Mouse (Mus musculus): ENCODE results near the gene Plch1.

DNA sequence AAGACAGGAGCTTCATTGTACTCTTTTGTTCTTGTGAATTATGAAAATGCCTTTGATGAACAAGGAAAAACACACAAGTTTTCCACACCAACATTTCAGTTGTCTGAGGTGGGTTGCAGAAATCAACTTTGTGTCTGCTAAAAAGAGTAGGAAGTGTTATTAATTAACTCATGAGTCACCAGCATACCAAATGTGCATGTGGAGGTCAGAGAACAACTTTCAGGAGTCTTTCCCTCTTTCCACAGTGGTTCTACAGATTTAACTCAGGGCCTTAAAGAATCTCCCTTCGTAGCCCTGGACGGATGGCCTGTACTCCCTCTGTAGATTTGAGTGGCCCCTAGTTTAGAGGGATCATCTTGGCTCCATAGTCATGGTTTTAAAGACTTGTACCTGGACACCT lies 4.9 kb upstream of the Plch1 start:
- no peak for TF ChIP-seq CTCF (IDR thresholded peaks at IDR 0.05; ENCODE audit: low read depth, low read length)
- TF ChIP-seq GATA1 (IDR thresholded peaks at IDR 0.05; ENCODE audit: borderline replicate concordance, low read length) = no peak
- TF ChIP-seq GATA2 (IDR thresholded peaks at IDR 0.05; ENCODE audit: borderline replicate concordance, low read depth, low read length) = no peak
- no peak for TF ChIP-seq TAL1 (conservative IDR thresholded peaks at IDR 0.05; ENCODE audit: low read depth, low read length)
- no peak for TF ChIP-seq POLR2AphosphoS5 (IDR thresholded peaks at IDR 0.05; ENCODE audit: insufficient replicate concordance, low read depth, low read length)

Data from G1E (cell line).